Mouse (Mus musculus): ENCODE measurements around the gene Nqo1. TPM values are rescaled to one million over a fixed set of nuclear protein-coding genes. Genes with fewer than 3 reads are reported as not detected.

Nqo1 gene
- not detected in 2 replicates for polyA plus RNA-seq (2012; ENCODE audit: insufficient read depth, insufficient read length, low replicate concordance, missing spikeins)

DNA sequence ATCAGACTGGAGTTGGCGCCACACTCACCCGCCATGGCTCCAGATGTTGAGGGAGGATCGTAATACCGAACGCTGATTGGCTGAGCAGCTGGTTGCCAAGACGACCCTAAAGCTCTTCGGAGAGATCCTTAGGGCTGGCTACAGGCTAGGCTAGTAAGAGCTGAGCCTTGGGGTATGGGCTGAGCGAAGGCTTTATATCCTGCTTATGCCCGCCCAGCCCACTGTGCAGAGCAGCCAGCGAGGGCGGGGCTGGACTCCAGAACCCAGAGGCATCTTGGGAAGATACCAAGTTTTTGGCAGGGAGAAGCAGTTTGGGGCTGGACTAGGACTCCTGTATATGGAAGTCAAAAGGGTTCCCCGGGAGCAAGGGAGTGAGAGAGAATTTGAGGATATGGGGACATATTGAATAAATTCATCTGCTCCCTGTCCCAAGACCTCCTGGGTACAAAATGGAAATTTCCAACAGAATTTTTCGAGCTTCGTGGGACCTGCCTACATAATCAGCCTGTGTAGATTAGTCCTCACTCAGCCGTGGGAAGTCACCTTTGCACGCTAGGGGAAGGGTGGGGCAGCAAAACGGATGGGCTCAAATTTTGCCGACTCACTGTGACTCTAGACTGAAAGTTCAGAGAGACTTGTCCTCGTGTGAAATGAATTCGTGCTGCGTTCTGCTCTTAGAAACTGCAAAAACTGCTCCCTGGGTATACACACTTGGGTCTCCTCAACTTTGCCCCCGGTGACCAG, at the start of gene Nqo1:
TSS of gene Nqo1 (minus strand) at position 169 of the 744 bp plus-strand sequence.
- Histone ChIP-seq H3K27ac (ENCODE audit: insufficient read depth, low read depth, low read length) (no peak within 1 kb of the TSS), H3K4me3 (ENCODE audit: insufficient read depth, low read depth, low read length) (peak within 1 kb of the TSS; percentile 46), H3K4me1 (ENCODE audit: control insufficient read depth, insufficient read depth, low read length) (peaks cover 11% of the 10 kb centered on the region)
- no peak for TF ChIP-seq CTCF (IDR thresholded peaks at IDR 0.05; ENCODE audit: insufficient read depth, low read depth, low read length)
- TF ChIP-seq POLR2A (IDR thresholded peaks at IDR 0.05; ENCODE audit: insufficient read depth, low read depth, low read length) = no peak
- WGBS = 10% methylated on average over 22 of the region's 22 CpGs

DNA sequence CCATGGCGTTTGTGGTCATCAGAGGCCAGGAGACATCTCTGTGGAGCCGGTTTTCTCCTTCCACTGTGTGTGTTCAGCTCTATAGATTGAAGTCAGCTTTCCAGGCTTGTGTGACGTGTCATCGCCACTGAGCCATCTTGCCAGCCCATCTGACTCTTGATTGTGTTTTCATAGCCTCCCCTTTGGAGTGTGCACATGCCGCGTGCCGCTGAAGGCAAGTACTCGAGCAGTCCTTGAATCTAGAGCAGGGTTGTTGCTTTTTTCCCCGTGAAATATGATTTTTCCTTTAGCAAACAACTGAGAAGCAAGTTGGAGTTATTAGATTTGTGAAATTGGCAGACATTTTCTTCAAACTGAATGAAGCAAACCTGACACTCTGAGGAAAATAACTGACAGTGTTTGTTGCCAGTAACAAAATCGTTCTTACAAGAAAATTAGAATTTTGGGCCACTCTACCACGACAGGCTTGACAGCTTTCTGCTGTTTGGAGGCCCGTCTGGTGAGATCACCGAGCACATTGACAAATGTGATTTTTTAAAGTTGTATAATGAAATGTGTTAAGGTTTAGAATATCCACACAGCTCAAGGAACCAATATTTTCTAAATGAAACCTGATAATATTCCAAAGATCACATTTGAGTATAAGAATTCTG, 48.5 kb upstream of the Nqo1 start:
- no peak overlapping the region for H3K4me3 ChIP-seq (ENCODE audit: insufficient read depth, low read depth, low read length)
- WGBS = 85% methylated on average over 13 of the region's 13 CpGs
- no peak for TF ChIP-seq POLR2A (IDR thresholded peaks at IDR 0.05; ENCODE audit: insufficient read depth, low read depth, low read length)
- no peak for TF ChIP-seq CTCF (IDR thresholded peaks at IDR 0.05; ENCODE audit: insufficient read depth, low read depth, low read length)
- no peak overlapping the region for H3K27ac ChIP-seq (ENCODE audit: insufficient read depth, low read depth, low read length)
- no peaks in the 10 kb centered on the region for H3K4me1 ChIP-seq (ENCODE audit: control insufficient read depth, insufficient read depth, low read length)

- H3K4me3 ChIP-seq (ENCODE audit: insufficient read depth, low read depth, low read length) = no peak overlapping the region
- H3K4me1 ChIP-seq (ENCODE audit: control insufficient read depth, insufficient read depth, low read length) = no peaks in the 10 kb centered on the region
- TF ChIP-seq POLR2A (IDR thresholded peaks at IDR 0.05; ENCODE audit: insufficient read depth, low read depth, low read length) (no peak), CTCF (IDR thresholded peaks at IDR 0.05; ENCODE audit: insufficient read depth, low read depth, low read length) (no peak)
- H3K27ac ChIP-seq (ENCODE audit: insufficient read depth, low read depth, low read length) = no peak overlapping the region
- 71% methylated on average over 6 of the region's 6 CpGs for WGBS
Observed at GRCm38 (mm10) chr8:107449655-107450054, 46.6 kb upstream of the Nqo1 start.

DNA sequence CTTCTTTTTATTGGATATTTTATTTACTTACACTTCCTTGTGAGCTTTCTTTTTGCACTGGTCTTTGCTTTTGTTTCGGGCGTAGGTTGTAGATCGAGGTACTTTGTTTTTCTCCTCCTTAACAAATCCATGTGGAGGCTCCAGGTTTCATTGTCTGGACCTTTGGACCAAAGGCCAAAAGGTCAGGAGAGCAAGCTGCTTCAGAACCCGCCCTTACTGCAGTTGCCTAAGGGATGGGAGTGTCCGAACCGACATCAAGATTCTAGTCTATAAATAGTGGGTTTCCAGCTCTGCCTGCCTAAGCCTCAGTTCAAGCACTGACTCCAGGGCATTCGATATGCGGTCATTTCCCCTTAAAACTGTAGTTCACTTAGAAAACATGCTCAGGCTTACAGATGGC, 46.1 kb upstream of the Nqo1 start:
- H3K4me1 ChIP-seq (ENCODE audit: control insufficient read depth, insufficient read depth, low read length) = no peaks in the 10 kb centered on the region
- no peak overlapping the region for H3K27ac ChIP-seq (ENCODE audit: insufficient read depth, low read depth, low read length)
- TF ChIP-seq CTCF (IDR thresholded peaks at IDR 0.05; ENCODE audit: insufficient read depth, low read depth, low read length) (no peak), POLR2A (IDR thresholded peaks at IDR 0.05; ENCODE audit: insufficient read depth, low read depth, low read length) (no peak)
- WGBS = 46% methylated on average over 8 of the region's 8 CpGs
- no peak overlapping the region for H3K4me3 ChIP-seq (ENCODE audit: insufficient read depth, low read depth, low read length)

- no peak for TF ChIP-seq CTCF (IDR thresholded peaks at IDR 0.05; ENCODE audit: insufficient read depth, low read depth, low read length)
- no peak for TF ChIP-seq POLR2A (IDR thresholded peaks at IDR 0.05; ENCODE audit: insufficient read depth, low read depth, low read length)
- no peaks in the 10 kb centered on the region for H3K4me1 ChIP-seq (ENCODE audit: control insufficient read depth, insufficient read depth, low read length)
- 57% methylated on average over 4 of the region's 4 CpGs for WGBS
- H3K4me3 ChIP-seq (ENCODE audit: insufficient read depth, low read depth, low read length) = no peak overlapping the region
- no peak overlapping the region for H3K27ac ChIP-seq (ENCODE audit: insufficient read depth, low read depth, low read length)
Observed at GRCm38 (mm10) chr8:107448382-107448889, 45.4 kb upstream of the Nqo1 start.

- TF ChIP-seq CTCF (IDR thresholded peaks at IDR 0.05; ENCODE audit: insufficient read depth, low read depth, low read length) (no peak), POLR2A (IDR thresholded peaks at IDR 0.05; ENCODE audit: insufficient read depth, low read depth, low read length) (no peak)
- no peak overlapping the region for H3K27ac ChIP-seq (ENCODE audit: insufficient read depth, low read depth, low read length)
- H3K4me1 ChIP-seq (ENCODE audit: control insufficient read depth, insufficient read depth, low read length) = no peaks in the 10 kb centered on the region
- no peak overlapping the region for H3K4me3 ChIP-seq (ENCODE audit: insufficient read depth, low read depth, low read length)
Observed at GRCm38 (mm10) chr8:107447713-107448112, 44.7 kb upstream of the Nqo1 start.

GRCm38 (mm10) chr8:107444626-107445025, 41.6 kb upstream of the Nqo1 start:
- Histone ChIP-seq H3K4me3 (ENCODE audit: insufficient read depth, low read depth, low read length) (no peak overlapping the region), H3K4me1 (ENCODE audit: control insufficient read depth, insufficient read depth, low read length) (peaks cover 3% of the 10 kb centered on the region)

GRCm38 (mm10) chr8:107439880-107440625, 37.0 kb upstream of the Nqo1 start:
- WGBS = 84% methylated on average over 3 of the region's 3 CpGs
- H3K27ac ChIP-seq (ENCODE audit: insufficient read depth, low read depth, low read length) = no peak overlapping the region
- H3K4me3 ChIP-seq (ENCODE audit: insufficient read depth, low read depth, low read length) = no peak overlapping the region
- TF ChIP-seq POLR2A (IDR thresholded peaks at IDR 0.05; ENCODE audit: insufficient read depth, low read depth, low read length) = no peak
- no peak for TF ChIP-seq CTCF (IDR thresholded peaks at IDR 0.05; ENCODE audit: insufficient read depth, low read depth, low read length)
- peaks cover 7% of the 10 kb centered on the region for H3K4me1 ChIP-seq (ENCODE audit: control insufficient read depth, insufficient read depth, low read length)

More at GRCm38 (mm10) chr8:107444626-107445025, 41.6 kb upstream of the Nqo1 start:
- no peak overlapping the region for H3K27ac ChIP-seq (ENCODE audit: insufficient read depth, low read depth, low read length)
- WGBS = 53% methylated on average over 3 of the region's 3 CpGs
- TF ChIP-seq CTCF (IDR thresholded peaks at IDR 0.05; ENCODE audit: insufficient read depth, low read depth, low read length) = no peak

All from olfactory bulb, adult 2 months (tissue).